Mouse (Mus musculus) kidney, embryonic 14.5 days (tissue): ENCODE measurements at regions not wholly inside any gene's neighbourhood (a gene's known extent, or its start where the extent isn't known, plus 50 kb on each side); places are given as distances from the start of the nearest gene placed in this dataset.

Experiments
- ATAC-seq: fragments of 200-750 bp; cut with Nextera tagmentation; 2 replicates; pipeline ENCODE4 v1.8.0; 2017; ENCODE audit warnings: moderate number of reproducible peaks, mild to moderate bottlenecking, moderate TSS enrichment, moderate library complexity; ENCODE audit not compliant: low FRiP score, low TSS enrichment
- H3K27ac ChIP-seq: fragments of 300-500 bp; sonication (generic); 2 replicates; pipeline ENCODE4 v1.5.1; 2014; ENCODE audit warnings: low read depth, mild to moderate bottlenecking, low read length, moderate library complexity, mixed read lengths
- H3K27me3 ChIP-seq: fragments of 300-500 bp; sonication (generic); 2 replicates; pipeline ENCODE4 v1.6.1; 2014; ENCODE audit warnings: mild to moderate bottlenecking, low read length; ENCODE audit not compliant: control insufficient read depth, insufficient read depth
- H3K36me3 ChIP-seq: fragments of 300-500 bp; sonication (generic); 2 replicates; pipeline ENCODE4 v1.6.1; 2014; ENCODE audit warnings: low read length, mixed read lengths; ENCODE audit not compliant: control insufficient read depth, insufficient read depth
- H3K4me1 ChIP-seq: fragments of 300-500 bp; sonication (generic); 2 replicates; pipeline ENCODE4 v1.6.1; 2014; ENCODE audit warnings: low read length, mixed read lengths; ENCODE audit not compliant: control insufficient read depth, insufficient read depth
- H3K4me2 ChIP-seq: fragments of 300-500 bp; sonication (generic); replicated peaks from 2 replicates; pipeline ENCODE4 v1.6.1; 2014; ENCODE audit warnings: low read depth, mild to moderate bottlenecking, low read length
- H3K4me3 ChIP-seq: fragments of 300-500 bp; sonication (generic); 2 replicates; pipeline ENCODE4 v1.5.1; 2014; ENCODE audit warnings: mild to moderate bottlenecking, low read length
- H3K9ac ChIP-seq: fragments of 300-500 bp; sonication (generic); 2 replicates; pipeline ENCODE4 v1.6.1; 2014; ENCODE audit warnings: low read depth, mild to moderate bottlenecking, low read length, moderate library complexity
- H3K9me3 ChIP-seq: fragments of 300-500 bp; sonication (generic); 2 replicates; pipeline ENCODE4 v1.6.1; 2016; ENCODE audit warnings: low read length; ENCODE audit not compliant: control insufficient read depth
- WGBS: fragments of 180-500 bp; shearing (Covaris S2); extraction: QIAGEN DNeasy Blood & Tissue Kit; methylation state at CpG from one replicate; pipeline ENCODE4 v1.1.7; 2014; 5-methylcytosine and 5-hydroxymethylcytosine counted together

GRCm38 (mm10) chr12:71574685-71575084 is 256.2 kb upstream of the Daam1 start:
- Histone ChIP-seq H3K4me3 (no peak overlapping the region), H3K9ac (no peak overlapping the region), H3K27me3 (no peaks in the 10 kb centered on the region), H3K9me3 (no peaks in the 10 kb centered on the region), H3K4me1 (peaks cover 18% of the 10 kb centered on the region), H3K27ac (no peak overlapping the region), H3K4me2 (no peak overlapping the region), H3K36me3 (no peaks in the 10 kb centered on the region)
- WGBS = 92% methylated on average over 10 of the region's 10 CpGs
- no peak for ATAC-seq

DNA sequence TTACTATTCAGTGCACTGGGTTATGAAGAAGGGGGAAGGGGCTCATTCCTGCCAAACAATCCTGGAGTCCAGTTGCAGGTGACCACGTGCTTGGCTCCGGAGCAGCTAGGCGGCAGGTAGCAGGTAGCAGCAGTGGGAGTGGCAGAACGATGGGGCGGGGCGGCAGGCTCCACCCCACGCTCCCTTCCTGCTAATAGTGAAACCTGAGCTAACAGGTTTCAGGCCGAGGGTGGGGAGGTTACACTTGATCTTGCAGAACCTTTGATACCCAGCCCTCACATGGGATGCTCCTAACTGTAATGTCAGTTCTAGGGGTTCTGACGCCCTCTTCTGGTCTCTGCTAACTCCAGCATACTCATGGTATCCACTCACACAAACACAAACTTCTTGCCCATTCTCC is 253.5 kb upstream of the Daam1 start:
- peaks cover 23% of the 10 kb centered on the region for H3K4me1 ChIP-seq
- H3K36me3 ChIP-seq = no peaks in the 10 kb centered on the region
- H3K27ac ChIP-seq = no peak overlapping the region
- peak overlapping the region; percentile 38 for H3K4me2 ChIP-seq
- H3K27me3 ChIP-seq = no peaks in the 10 kb centered on the region
- no peaks in the 10 kb centered on the region for H3K9me3 ChIP-seq
- 2% methylated on average over 9 of the region's 9 CpGs for WGBS
- H3K9ac ChIP-seq = no peak overlapping the region
- peak overlapping the region; percentile 12; the same call in 1 of the 2 replicates for H3K4me3 ChIP-seq
- peak; percentile 87 for ATAC-seq

DNA sequence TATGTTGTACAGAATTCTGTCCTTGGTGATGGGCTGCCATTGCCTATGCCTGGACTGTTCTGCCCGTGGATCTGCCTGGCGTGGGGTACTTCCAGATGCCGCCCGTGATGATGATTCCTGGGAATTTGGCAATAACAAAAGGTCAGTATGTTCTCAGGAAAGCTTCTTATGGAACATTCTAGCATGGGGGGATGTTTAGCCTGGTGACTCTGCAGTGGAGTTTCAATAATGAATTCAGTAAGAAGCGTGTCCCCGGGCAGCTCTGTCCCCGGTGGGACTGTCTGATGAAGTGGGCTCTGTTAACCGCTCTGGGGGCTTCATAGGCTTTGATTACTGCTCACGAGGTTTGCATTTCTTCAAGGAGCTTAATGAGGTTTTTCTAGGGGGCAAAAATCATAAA is 252.9 kb upstream of the Daam1 start:
- Histone ChIP-seq H3K27ac (no peak overlapping the region), H3K4me3 (no peak overlapping the region), H3K27me3 (no peaks in the 10 kb centered on the region), H3K36me3 (no peaks in the 10 kb centered on the region), H3K4me1 (peaks cover 21% of the 10 kb centered on the region), H3K9ac (no peak overlapping the region), H3K4me2 (peak overlapping the region; percentile 38), H3K9me3 (no peaks in the 10 kb centered on the region)
- ATAC-seq = no peak
- WGBS = 58% methylated on average over 9 of the region's 9 CpGs

GRCm38 (mm10) chr12:71578912-71579311 is 252.0 kb upstream of the Daam1 start:
- no peaks in the 10 kb centered on the region for H3K27me3 ChIP-seq
- no peak overlapping the region for H3K9ac ChIP-seq
- ATAC-seq = peak; percentile 61; the same call in 1 of the 2 replicates
- no peak overlapping the region for H3K4me3 ChIP-seq
- H3K9me3 ChIP-seq = no peaks in the 10 kb centered on the region
- whole genome bisulfite sequencing = 23% methylated on average over 11 of the region's 11 CpGs
- no peak overlapping the region for H3K4me2 ChIP-seq
- H3K4me1 ChIP-seq = peaks cover 20% of the 10 kb centered on the region
- H3K36me3 ChIP-seq = no peaks in the 10 kb centered on the region
- H3K27ac ChIP-seq = no peak overlapping the region

DNA sequence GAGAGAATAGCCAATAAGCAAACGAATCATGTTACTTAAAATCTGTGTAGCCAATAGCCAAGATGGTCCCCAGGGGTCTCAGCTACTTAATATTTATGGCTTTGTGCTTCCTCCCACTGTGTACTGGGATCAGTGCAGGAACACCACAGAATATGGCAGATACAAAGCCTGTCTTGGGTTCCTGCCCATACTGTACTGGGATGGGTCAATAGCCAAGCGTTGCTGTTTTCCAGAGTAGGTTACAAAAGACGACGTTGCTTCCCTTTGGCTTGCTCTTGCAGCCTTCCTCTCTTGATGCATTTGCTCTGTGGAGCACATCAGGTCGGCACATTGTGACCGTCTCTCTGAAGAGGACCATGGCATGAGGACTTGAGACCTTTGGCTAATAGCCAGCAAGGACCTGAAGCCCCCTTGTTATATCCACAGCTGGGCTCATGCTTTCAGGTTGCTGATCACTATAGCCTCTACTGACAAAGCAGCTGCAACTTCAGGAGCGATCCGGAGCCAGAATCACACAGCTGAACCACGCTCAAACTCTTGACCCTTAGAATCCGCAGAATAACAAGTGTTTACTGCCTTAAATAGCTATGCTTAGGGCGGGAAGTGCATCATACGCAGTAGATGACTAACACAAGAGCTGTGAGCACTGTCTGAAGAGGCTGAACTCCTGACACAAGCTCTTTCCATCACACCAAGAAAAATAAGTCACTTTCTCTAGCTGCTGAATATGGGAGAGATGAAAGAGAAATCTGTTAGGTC is 250.2 kb upstream of the Daam1 start:
- no peaks in the 10 kb centered on the region for H3K9me3 ChIP-seq
- no peak overlapping the region for H3K4me2 ChIP-seq
- H3K27me3 ChIP-seq = no peaks in the 10 kb centered on the region
- WGBS = 69% methylated on average over 12 of the region's 12 CpGs
- no peaks in the 10 kb centered on the region for H3K36me3 ChIP-seq
- H3K27ac ChIP-seq = no peak overlapping the region
- H3K4me1 ChIP-seq = peaks cover 20% of the 10 kb centered on the region
- H3K4me3 ChIP-seq = no peak overlapping the region
- no peak for ATAC-seq
- no peak overlapping the region for H3K9ac ChIP-seq

- WGBS = 81% methylated on average over 8 of the region's 8 CpGs
- ATAC-seq = no peak
- Histone ChIP-seq H3K9ac (no peak overlapping the region), H3K36me3 (no peaks in the 10 kb centered on the region), H3K9me3 (no peaks in the 10 kb centered on the region), H3K4me3 (no peak overlapping the region), H3K27me3 (no peaks in the 10 kb centered on the region), H3K4me1 (peaks cover 7% of the 10 kb centered on the region; the same call in 1 of the 2 replicates), H3K27ac (no peak overlapping the region), H3K4me2 (no peak overlapping the region)
These were observed 246.3 kb upstream of the Daam1 start for GRCm38 (mm10) chr12:71584618-71585017.

- H3K4me1 ChIP-seq = no peaks in the 10 kb centered on the region
- H3K9ac ChIP-seq = no peak overlapping the region
- 76% methylated on average over 9 of the region's 9 CpGs for WGBS
- no peak overlapping the region for H3K27ac ChIP-seq
- no peak for ATAC-seq
- no peaks in the 10 kb centered on the region for H3K27me3 ChIP-seq
- H3K4me2 ChIP-seq = no peak overlapping the region
- no peaks in the 10 kb centered on the region for H3K36me3 ChIP-seq
- H3K4me3 ChIP-seq = no peak overlapping the region
- no peaks in the 10 kb centered on the region for H3K9me3 ChIP-seq
These were observed 232.2 kb upstream of the Daam1 start for GRCm38 (mm10) chr12:71598641-71599040.

DNA sequence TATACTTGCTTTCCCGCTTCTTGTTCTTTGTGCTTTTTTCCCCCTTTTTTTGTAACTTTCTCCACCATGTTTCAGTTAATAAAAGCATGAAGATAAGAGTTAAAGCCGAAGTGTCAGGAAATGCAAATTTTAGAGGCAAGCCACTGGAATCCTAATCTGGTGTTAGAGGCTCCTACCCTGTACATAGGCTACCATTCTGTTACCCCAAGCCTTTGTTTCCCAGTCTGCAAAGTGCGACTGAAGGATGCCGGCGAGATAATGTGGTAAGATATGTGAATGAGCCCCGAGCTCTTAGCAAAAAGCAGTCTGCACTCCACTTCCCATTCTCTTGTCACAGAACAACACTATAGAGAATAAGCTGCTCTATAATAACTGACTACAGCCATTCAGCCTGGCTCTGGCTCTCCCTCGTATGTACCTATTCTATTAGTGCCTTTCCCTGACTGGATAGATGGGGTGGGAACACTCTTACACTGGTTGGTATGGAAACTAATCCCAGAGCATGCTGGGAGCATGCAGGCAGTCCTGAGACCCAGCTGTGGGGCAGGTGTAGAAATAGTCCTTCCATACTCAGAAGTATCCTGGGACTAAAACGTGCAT is 229.7 kb upstream of the Daam1 start:
- Histone ChIP-seq H3K4me3 (no peak overlapping the region), H3K9me3 (no peaks in the 10 kb centered on the region), H3K36me3 (no peaks in the 10 kb centered on the region), H3K4me1 (no peaks in the 10 kb centered on the region), H3K4me2 (no peak overlapping the region), H3K9ac (no peak overlapping the region), H3K27me3 (no peaks in the 10 kb centered on the region), H3K27ac (no peak overlapping the region)
- 86% methylated on average over 8 of the region's 8 CpGs for WGBS
- ATAC-seq = no peak

DNA sequence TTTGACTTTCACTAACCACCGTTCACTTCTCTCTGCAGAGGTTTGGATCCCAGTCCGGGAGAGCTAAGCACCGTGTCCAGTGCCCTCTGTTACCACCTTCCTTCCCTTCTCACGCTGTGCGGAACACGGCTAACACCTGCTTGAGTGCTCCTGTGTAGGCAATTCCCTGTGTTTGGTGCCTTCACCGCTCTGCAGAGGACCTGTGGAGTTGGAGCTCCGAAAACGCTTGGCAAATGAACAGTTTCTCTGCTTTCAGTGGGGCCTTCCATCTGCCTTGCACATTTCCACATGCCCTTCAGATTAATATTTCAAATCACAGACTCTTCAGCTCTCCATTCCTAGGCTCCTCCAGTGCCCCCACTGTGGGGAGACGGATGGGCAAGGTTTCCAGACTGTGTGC is 227.7 kb upstream of the Daam1 start:
- ATAC-seq = no peak
- Histone ChIP-seq H3K36me3 (no peaks in the 10 kb centered on the region), H3K4me3 (no peak overlapping the region), H3K9ac (no peak overlapping the region), H3K4me1 (no peaks in the 10 kb centered on the region), H3K27me3 (no peaks in the 10 kb centered on the region), H3K9me3 (no peaks in the 10 kb centered on the region), H3K27ac (no peak overlapping the region), H3K4me2 (no peak overlapping the region)
- 87% methylated on average over 10 of the region's 10 CpGs for WGBS
